Mouse (Mus musculus) erythroblast, embryonic 14.5 days (primary cell): ENCODE measurements around the gene Efna3.

Experiments used
- GATA1 ChIP-seq: IDR thresholded peaks from 2 replicates; pipeline ENCODE4 v1.6.1; 2012; ENCODE audit warnings: low read length, inconsistent platforms, mixed read lengths
- TAL1 ChIP-seq: IDR thresholded peaks from 3 replicates; pipeline ENCODE4 v1.6.1; 2012; ENCODE audit warnings: low read length, inconsistent platforms, mixed read lengths

GRCm38 (mm10) chr3:89340465-89340864 is 17.7 kb upstream of the Efna3 start:
- TF ChIP-seq GATA1: no peak
- no peak for TF ChIP-seq TAL1
